25 mouse cellular contexts compared by ENCODE assay signal in the genomic region with DNA sequence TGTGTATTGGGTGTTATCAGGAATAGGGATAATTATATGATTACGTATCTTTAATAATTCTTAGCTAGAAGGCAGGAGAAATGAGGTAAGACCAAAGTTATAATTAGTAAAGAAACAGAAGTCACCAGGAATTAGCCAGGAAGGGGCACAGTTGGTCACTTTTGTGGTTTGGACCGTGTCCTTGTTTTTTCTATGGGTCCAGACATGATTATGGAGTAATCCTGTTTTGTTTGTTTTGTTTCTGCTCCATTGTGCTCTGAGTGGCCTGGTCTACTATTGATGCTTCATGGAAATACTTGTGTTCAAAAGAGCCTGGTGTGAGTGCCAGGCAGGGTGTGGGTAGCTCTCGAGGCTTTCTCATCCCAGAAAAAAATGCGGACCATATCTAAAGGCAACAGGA.
"Had no signal": no experiment of that assay in that cellular context is flagged by ENCODE, and none has a peak within 500 bp of the region (broad histone marks: within the 10 kb centered on the region; RNA-seq: fewer than 3 reads in every experiment).

No protein-coding gene starts in this region.

- H3K27ac ChIP-seq: heart, embryonic 13.5 days; heart, embryonic 15.5 days; hindbrain, embryonic 13.5 days; hindbrain, embryonic 15.5 days; hindbrain, postnatal 0 days; kidney, embryonic 15.5 days; kidney, postnatal 0 days; limb, embryonic 10.5 days; limb, embryonic 12.5 days; liver, embryonic 13.5 days had no signal

- H3K36me3 ChIP-seq: heart, embryonic 13.5 days; heart, embryonic 15.5 days; hindbrain, embryonic 13.5 days; hindbrain, embryonic 15.5 days; kidney, embryonic 15.5 days; limb, embryonic 10.5 days; limb, embryonic 12.5 days; liver, embryonic 13.5 days had no signal

- H3K4me3 ChIP-seq: heart, embryonic 13.5 days; heart, embryonic 15.5 days; hindbrain, embryonic 13.5 days; hindbrain, embryonic 15.5 days; kidney, embryonic 15.5 days; limb, embryonic 10.5 days; limb, embryonic 12.5 days; liver, embryonic 13.5 days had no signal

- H3K27me3 ChIP-seq: heart, embryonic 13.5 days; heart, embryonic 15.5 days; hindbrain, embryonic 13.5 days; hindbrain, embryonic 15.5 days; kidney, embryonic 15.5 days; limb, embryonic 12.5 days; liver, embryonic 13.5 days had no signal

- H3K9me3 ChIP-seq: heart, embryonic 13.5 days; heart, embryonic 15.5 days; hindbrain, embryonic 13.5 days; hindbrain, embryonic 15.5 days; kidney, embryonic 15.5 days; limb, embryonic 10.5 days; limb, embryonic 12.5 days; liver, embryonic 13.5 days had no signal

- H3K4me2 ChIP-seq: heart, embryonic 11.5 days; heart, embryonic 13.5 days; heart, embryonic 15.5 days; hindbrain, embryonic 13.5 days; hindbrain, embryonic 15.5 days; kidney, embryonic 15.5 days; limb, embryonic 12.5 days; liver, embryonic 11.5 days; liver, embryonic 13.5 days had no signal

- H3K4me1 ChIP-seq: liver, embryonic 13.5 days had no signal

- DNase-seq: gastrocnemius, postnatal 14 days; gastrocnemius, postnatal 36 days; heart, postnatal 14 days; heart, postnatal 36 days; kidney, adult 11 months; kidney, adult 2 months; kidney, adult 9 months; kidney, postnatal 14 days; kidney, postnatal 36 days; layer of hippocampus, adult 9-11 months; layer of hippocampus, postnatal 36 days; liver; liver, embryonic 13.5 days had no signal

- H3K9ac ChIP-seq: heart, embryonic 13.5 days; heart, embryonic 15.5 days; hindbrain, embryonic 13.5 days; hindbrain, embryonic 15.5 days; kidney, embryonic 15.5 days; limb, embryonic 12.5 days; liver, embryonic 13.5 days had no signal

- ATAC-seq: hindbrain, postnatal 0 days; intestine, embryonic 16.5 days had no signal
